15 mouse cellular contexts compared by ENCODE assay signal in genomic region chr16:43971741-43972140, GRCm38 (mm10).
"Had no signal": no experiment of that assay in that cellular context is flagged by ENCODE, and none has a peak within 500 bp of the region (broad histone marks: within the 10 kb centered on the region; RNA-seq: fewer than 3 reads in every experiment).

No protein-coding gene starts in this region.

- H3K9me3 ChIP-seq: lung, embryonic 15.5 days; megakaryocyte, embryonic 14.5 days; midbrain, embryonic 13.5 days; midbrain, embryonic 15.5 days; neural tube, embryonic 12.5 days had no signal

- DNase-seq: lung, adult 18-20 months; lung, postnatal 14 days; lung, postnatal 36 days; right cerebral cortex, postnatal 14 days; thymus, adult 2 months; thymus, postnatal 25 days; thymus, postnatal 4 days had no signal

- H3K9ac ChIP-seq: lung, embryonic 15.5 days; midbrain, embryonic 13.5 days; midbrain, embryonic 15.5 days; neural tube, embryonic 12.5 days had no signal

- H3K4me2 ChIP-seq: lung, embryonic 15.5 days; midbrain, embryonic 11.5 days; midbrain, embryonic 13.5 days; midbrain, embryonic 15.5 days; neural tube, embryonic 12.5 days had no signal

- H3K27ac ChIP-seq: lung, embryonic 15.5 days; macrophage; midbrain, embryonic 13.5 days; midbrain, embryonic 15.5 days; neural tube, embryonic 12.5 days had no signal

- H3K36me3 ChIP-seq: lung, embryonic 15.5 days; midbrain, embryonic 13.5 days; midbrain, embryonic 15.5 days; neural tube, embryonic 12.5 days had no signal

- ATAC-seq: lung, postnatal 0 days; midbrain, embryonic 13.5 days; midbrain, embryonic 15.5 days had no signal

- H3K4me3 ChIP-seq: lung, embryonic 15.5 days; megakaryocyte, embryonic 14.5 days; midbrain, embryonic 13.5 days; midbrain, embryonic 15.5 days; neural tube, embryonic 12.5 days had no signal

- H3K4me1 ChIP-seq: lung, embryonic 15.5 days; midbrain, embryonic 13.5 days; midbrain, embryonic 15.5 days; neural tube, embryonic 12.5 days had no signal

- H3K27me3 ChIP-seq: lung, embryonic 15.5 days; midbrain, embryonic 15.5 days; neural tube, embryonic 12.5 days had no signal
